Mouse (Mus musculus) lung, embryonic 14.5 days (tissue): ENCODE data around the gene Rapgef2. TPM values are rescaled to one million over a fixed set of nuclear protein-coding genes. Genes with fewer than 3 reads are reported as not detected.

ENCODE experiments used
- ATAC-seq: fragments of 200-750 bp; cut with Nextera tagmentation; 2 replicates; pipeline ENCODE4 v1.8.0; 2017; ENCODE audit warnings: mild to moderate bottlenecking, moderate TSS enrichment, moderate library complexity; ENCODE audit not compliant: insufficient read depth
- DNase-seq: peaks from one replicate; pipeline ENCODE4 v3.0.0-alpha.2; 2015
- H3K27ac ChIP-seq: fragments of 300-500 bp; sonication (generic); 2 replicates; pipeline ENCODE4 v1.5.1; 2014; ENCODE audit warnings: low read depth, mild to moderate bottlenecking, moderate library complexity
- H3K27me3 ChIP-seq: fragments of 300-500 bp; sonication (generic); 2 replicates; pipeline ENCODE4 v1.6.1; 2014; ENCODE audit warnings: low read length, control low read depth; ENCODE audit not compliant: insufficient read depth
- H3K36me3 ChIP-seq: fragments of 300-500 bp; sonication (generic); 2 replicates; pipeline ENCODE4 v1.6.1; 2014; ENCODE audit warnings: control low read depth; ENCODE audit not compliant: insufficient read depth
- H3K4me1 ChIP-seq: fragments of 300-500 bp; sonication (generic); 2 replicates; pipeline ENCODE4 v1.6.1; 2014; ENCODE audit warnings: antibody characterized with exemption, control low read depth; ENCODE audit not compliant: insufficient read depth
- H3K4me2 ChIP-seq: fragments of 300-500 bp; sonication (generic); 2 replicates; pipeline ENCODE4 v1.6.1; 2014; ENCODE audit warnings: mild to moderate bottlenecking
- H3K4me3 ChIP-seq: fragments of 300-500 bp; sonication (generic); 2 replicates; pipeline ENCODE4 v1.5.1; 2014; ENCODE audit warnings: low read depth, low read length
- H3K9ac ChIP-seq: fragments of 300-500 bp; sonication (generic); 2 replicates; pipeline ENCODE4 v1.6.1; 2014
- H3K9me3 ChIP-seq: fragments of 300-500 bp; sonication (generic); 2 replicates; pipeline ENCODE4 v1.6.1; 2016; ENCODE audit warnings: low read depth, low read length, control low read depth
- CTCF ChIP-seq: IDR thresholded peaks from 2 replicates; pipeline ENCODE4 v1.5.1; 2016; ENCODE audit warnings: antibody characterized with exemption, low read depth
- WGBS: fragments of 180-500 bp; shearing (Covaris S2); extraction: QIAGEN DNeasy Blood & Tissue Kit; methylation state at CpG from one replicate; pipeline ENCODE4 v1.1.7; 2014; 5-methylcytosine and 5-hydroxymethylcytosine counted together
- polyA plus RNA-seq: library from polyadenylated mRNA; unstranded; fragments of >200 nt; fragmentation: Nextera tagmentation; extraction: Ambion mirVana; gene quantifications from 2 replicates; pipeline ENCODE4 v1.2.1, GENCODE M21; 2014

The Rapgef2 gene
- polyA plus RNA-seq, 1 experiment from 2014 or later: 10.1 TPM

DNA sequence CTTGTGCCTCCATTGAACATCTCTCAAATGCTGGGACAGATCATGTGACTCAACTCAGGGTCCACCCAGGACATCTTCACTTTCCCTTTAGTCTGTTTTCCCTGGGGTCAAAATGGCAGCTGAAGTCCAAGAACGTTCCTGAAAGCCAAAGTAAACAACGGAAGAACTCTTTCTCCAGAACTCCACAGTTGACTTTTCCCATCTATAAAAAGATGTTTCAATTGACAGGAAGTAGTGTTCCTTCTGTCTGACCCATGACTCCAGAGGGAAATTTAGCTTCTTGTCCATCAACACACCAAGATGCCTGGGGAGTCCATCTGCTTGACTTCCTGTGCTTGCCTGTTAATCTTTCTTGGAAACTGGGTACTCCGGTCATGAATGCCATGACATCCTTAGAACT is 260.3 kb downstream of the Rapgef2 start:
- Histone ChIP-seq H3K9me3 (no peaks in the 10 kb centered on the region), H3K27me3 (no peaks in the 10 kb centered on the region), H3K4me2 (no peak overlapping the region), H3K4me1 (no peaks in the 10 kb centered on the region), H3K4me3 (no peak overlapping the region), H3K36me3 (no peaks in the 10 kb centered on the region), H3K9ac (no peak overlapping the region), H3K27ac (no peak overlapping the region)
- TF ChIP-seq CTCF: no peak
- DNase-seq: no peak
- no peak for ATAC-seq
- 58% methylated on average over 3 of the region's 3 CpGs for WGBS

DNA sequence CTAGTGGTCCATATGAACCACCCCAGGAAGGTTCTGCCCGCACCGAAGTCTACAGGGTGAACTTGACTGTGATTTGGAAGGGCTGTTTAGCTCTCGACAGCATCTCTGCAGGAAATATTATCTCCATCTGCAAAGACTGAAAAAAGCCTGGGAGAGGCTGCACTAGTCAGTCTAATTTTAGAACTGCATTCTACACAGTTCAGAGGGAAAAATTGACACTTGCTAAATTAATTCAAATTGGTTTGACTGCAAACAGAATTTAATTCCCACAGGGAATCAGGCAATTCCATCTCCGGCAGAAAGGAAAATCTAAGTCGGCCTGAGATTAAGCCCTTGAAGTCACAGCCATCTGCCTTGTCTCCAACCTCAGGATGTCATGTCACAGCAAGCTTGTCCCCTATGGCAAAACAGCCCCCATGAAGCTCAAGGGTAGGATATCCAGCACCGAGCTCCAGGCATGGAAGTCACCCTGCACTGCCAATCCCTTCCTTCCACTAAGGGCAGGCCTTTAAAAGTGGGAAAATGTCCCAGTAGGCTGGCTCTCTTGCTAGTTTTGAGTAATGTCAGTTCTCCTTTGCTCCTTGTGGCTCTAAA is 262.5 kb downstream of the Rapgef2 start:
- ATAC-seq (no peak), DNase-seq (no peak)
- Histone ChIP-seq H3K27ac (no peak overlapping the region), H3K27me3 (no peaks in the 10 kb centered on the region), H3K36me3 (no peaks in the 10 kb centered on the region), H3K4me3 (no peak overlapping the region), H3K9me3 (no peaks in the 10 kb centered on the region), H3K4me1 (no peaks in the 10 kb centered on the region), H3K4me2 (no peak overlapping the region), H3K9ac (no peak overlapping the region)
- 82% methylated on average over 6 of the region's 6 CpGs for WGBS
- no peak for TF ChIP-seq CTCF

DNA sequence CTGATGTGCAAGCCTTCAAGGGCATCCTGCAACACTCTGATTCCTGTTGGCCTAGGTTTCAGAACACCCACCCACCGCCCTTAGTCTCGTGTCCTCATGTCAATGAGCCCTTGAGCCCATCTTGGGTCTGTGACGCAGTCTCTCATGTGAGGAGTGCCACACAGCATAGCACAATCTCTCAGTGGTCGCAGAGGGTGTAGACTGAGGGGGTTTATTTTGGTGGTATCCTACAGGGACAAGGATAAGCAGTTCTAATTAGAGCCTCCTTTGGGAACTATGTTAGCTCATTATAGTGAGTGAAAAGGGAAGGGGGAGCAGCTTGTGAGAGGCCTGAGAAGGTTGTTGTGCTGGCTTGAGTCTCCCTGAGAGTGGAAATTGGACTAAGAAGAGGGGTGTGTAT is 263.6 kb downstream of the Rapgef2 start:
- no peak for DNase-seq
- Histone ChIP-seq H3K4me3 (no peak overlapping the region), H3K9ac (no peak overlapping the region), H3K4me1 (no peaks in the 10 kb centered on the region), H3K27ac (no peak overlapping the region), H3K4me2 (no peak overlapping the region), H3K36me3 (no peaks in the 10 kb centered on the region), H3K27me3 (no peaks in the 10 kb centered on the region), H3K9me3 (no peaks in the 10 kb centered on the region)
- no peak for TF ChIP-seq CTCF
- ATAC-seq: no peak
- 75% methylated on average over 4 of the region's 4 CpGs for WGBS

DNA sequence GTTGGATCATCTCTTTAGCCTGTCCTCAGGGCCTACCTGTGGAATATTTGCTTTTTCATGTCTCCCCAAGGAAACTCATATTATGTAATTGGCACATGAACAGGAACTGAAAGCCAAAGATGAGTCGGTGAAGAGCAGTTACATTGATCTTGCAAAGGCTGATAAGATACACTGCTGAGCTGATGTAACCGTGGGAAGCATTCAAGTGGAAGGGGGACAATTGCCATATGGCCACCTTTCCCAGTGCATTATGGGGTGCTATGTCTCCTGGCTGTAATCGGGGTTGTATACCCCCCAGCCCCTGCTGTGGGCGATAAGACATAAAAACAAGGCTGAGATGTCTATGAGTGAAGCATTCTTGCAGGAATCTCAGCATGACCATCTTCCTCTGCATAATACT is 268.9 kb downstream of the Rapgef2 start:
- no peaks in the 10 kb centered on the region for H3K9me3 ChIP-seq
- H3K4me3 ChIP-seq: no peak overlapping the region
- H3K27ac ChIP-seq: no peak overlapping the region
- DNase-seq (no peak), ATAC-seq (no peak)
- no peak overlapping the region for H3K4me2 ChIP-seq
- no peaks in the 10 kb centered on the region for H3K27me3 ChIP-seq
- WGBS: 80% methylated on average over 4 of the region's 4 CpGs
- no peaks in the 10 kb centered on the region for H3K36me3 ChIP-seq
- H3K4me1 ChIP-seq: no peaks in the 10 kb centered on the region
- H3K9ac ChIP-seq: no peak overlapping the region
- TF ChIP-seq CTCF: no peak

DNA sequence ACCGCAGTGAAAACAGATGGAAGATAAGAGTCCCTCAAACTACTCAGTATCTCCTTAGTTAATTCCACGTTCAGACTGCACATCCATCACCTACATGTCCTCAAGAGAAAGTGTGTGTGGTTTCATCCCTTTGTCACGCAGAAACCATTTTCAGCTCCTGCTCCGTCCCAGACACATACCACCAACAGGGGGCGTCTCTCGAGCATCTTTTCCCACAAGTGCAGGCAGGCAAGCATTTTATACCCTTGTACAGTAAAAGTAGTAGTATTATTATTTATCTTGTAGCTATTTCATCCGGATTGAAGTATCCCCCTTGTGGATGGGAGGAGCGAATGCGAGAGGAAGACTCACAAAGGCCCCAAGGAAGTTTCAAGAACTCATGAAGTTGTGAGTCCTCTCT is 269.5 kb downstream of the Rapgef2 start:
- no peak for TF ChIP-seq CTCF
- 77% methylated on average over 9 of the region's 9 CpGs for WGBS

DNA sequence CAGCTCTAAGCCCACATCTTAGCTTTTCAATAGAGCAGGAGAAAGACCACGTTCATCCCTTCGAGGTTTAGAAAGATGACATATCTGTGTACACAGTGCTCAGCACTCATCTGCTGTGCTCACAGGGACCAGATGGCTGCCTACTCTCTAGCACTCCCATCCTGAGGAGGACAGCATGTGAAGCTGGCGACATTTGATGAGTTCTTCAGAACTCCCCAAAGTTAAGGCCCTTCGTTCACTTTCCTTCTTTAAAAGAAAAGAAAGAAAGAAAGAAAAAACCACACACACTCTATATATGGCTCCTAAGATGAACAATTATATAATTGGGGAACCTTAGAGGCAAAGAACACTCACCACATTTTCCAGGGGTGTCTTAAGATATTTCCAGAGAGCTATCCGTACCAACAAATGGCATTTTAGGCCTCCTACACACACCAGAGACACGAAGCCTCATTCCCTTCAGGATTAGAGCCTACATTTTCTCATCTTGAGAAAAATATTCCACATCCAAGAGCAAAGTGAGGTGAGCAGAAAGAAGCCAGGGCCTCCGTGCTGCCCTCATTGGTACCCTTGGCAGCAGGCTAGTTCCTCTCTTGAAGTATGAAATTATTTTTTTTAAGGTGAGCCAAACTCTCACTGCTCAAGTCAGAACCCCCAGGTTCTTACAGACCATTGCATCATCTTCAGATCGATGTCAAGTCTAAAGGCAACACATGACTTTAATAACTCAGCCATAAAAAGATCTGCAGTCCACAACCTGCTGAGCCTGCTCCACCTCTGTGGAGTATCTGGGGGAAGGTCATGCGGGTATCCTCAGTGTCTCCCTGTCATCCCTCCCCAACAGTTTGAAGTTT is 270.5 kb downstream of the Rapgef2 start:
- H3K27me3 ChIP-seq: no peaks in the 10 kb centered on the region
- H3K4me2 ChIP-seq: no peak overlapping the region
- ATAC-seq (no peak), DNase-seq (no peak)
- no peaks in the 10 kb centered on the region for H3K36me3 ChIP-seq
- 84% methylated on average over 9 of the region's 9 CpGs for WGBS
- H3K9me3 ChIP-seq: no peaks in the 10 kb centered on the region
- H3K27ac ChIP-seq: no peak overlapping the region
- no peak overlapping the region for H3K4me3 ChIP-seq
- TF ChIP-seq CTCF: no peak
- no peaks in the 10 kb centered on the region for H3K4me1 ChIP-seq
- no peak overlapping the region for H3K9ac ChIP-seq

More for the DNA sequence above, 269.5 kb downstream of the Rapgef2 start:
- Histone ChIP-seq H3K27me3 (no peaks in the 10 kb centered on the region), H3K9ac (no peak overlapping the region), H3K9me3 (no peaks in the 10 kb centered on the region), H3K4me3 (no peak overlapping the region), H3K36me3 (no peaks in the 10 kb centered on the region), H3K4me1 (no peaks in the 10 kb centered on the region), H3K27ac (no peak overlapping the region), H3K4me2 (no peak overlapping the region)
- no peak for ATAC-seq
- no peak for DNase-seq

Other genes starting within 250 kb of the Rapgef2 start
- not detected in 2 replicates for gene Gm17359, start 50.1 kb upstream of the Rapgef2 start, polyA plus RNA-seq